Mouse (Mus musculus) lung, embryonic 15.5 days (tissue): ENCODE data around the gene Vezf1. TPM values are rescaled to one million over a fixed set of nuclear protein-coding genes. Genes with fewer than 3 reads are reported as not detected.

Source experiments
- polyA plus RNA-seq: library from polyadenylated mRNA; unstranded; fragments of >200 nt; fragmentation: Nextera tagmentation; extraction: Ambion mirVana; gene quantifications from 2 replicates; pipeline ENCODE4 v1.2.1, GENCODE M21; 2015

Gene Vezf1
- polyA plus RNA-seq, 1 experiment from 2014 or later: 39.7 TPM

Other genes with a start within 250 kb of the Vezf1 start
- gene Lpo, start 240.0 kb upstream of the Vezf1 start, polyA plus RNA-seq: 0.09 and 0.31 TPM in 2 replicates
- gene Mks1, start 215.1 kb upstream of the Vezf1 start, polyA plus RNA-seq: 15.2 and 16.5 TPM in 2 replicates
- gene Epx, start 192.7 kb upstream of the Vezf1 start, polyA plus RNA-seq: not detected in 2 replicates
- gene Olfr462, start 176.0 kb upstream of the Vezf1 start, polyA plus RNA-seq: not detected in 2 replicates
- gene Olfr463, start 170.9 kb upstream of the Vezf1 start, polyA plus RNA-seq: not detected in 2 replicates
- gene Olfr464, start 147.3 kb upstream of the Vezf1 start, polyA plus RNA-seq: not detected in 2 replicates
- 26.1 and 27.6 TPM in 2 replicates for gene Dynll2, start 80.7 kb upstream of the Vezf1 start, polyA plus RNA-seq
- 308 and 313 TPM in 2 replicates for gene Srsf1, start 20.9 kb upstream of the Vezf1 start, polyA plus RNA-seq
- gene Cuedc1, start 29.8 kb downstream of the Vezf1 start, polyA plus RNA-seq: 17.7 and 19.7 TPM in 2 replicates
- gene Mrps23, start 136.1 kb downstream of the Vezf1 start, polyA plus RNA-seq: 57.4 and 59.4 TPM in 2 replicates
- 0.12 TPM in 1 of 2 replicates, not detected in the other for gene Ccdc182, start 225.8 kb downstream of the Vezf1 start, polyA plus RNA-seq